Mouse (Mus musculus) stomach, postnatal 0 days (tissue): ENCODE results near the gene Larp6.

Experiments used
- CTCF ChIP-seq: IDR thresholded peaks from 2 replicates; pipeline ENCODE4 v1.5.1; 2016; ENCODE audit warnings: antibody characterized with exemption, low read depth, mild to moderate bottlenecking, moderate library complexity
- EP300 ChIP-seq: optimal IDR thresholded peaks from 2 replicates; pipeline ENCODE3; 2016; ENCODE audit warnings: antibody characterized with exemption

GRCm38 (mm10) chr9:60707594-60707993 is 5.2 kb upstream of the Larp6 start:
- TF ChIP-seq CTCF (0 out of 2 replicates have a peak, but pooled peaks have one; percentile 24), EP300 (no peak)
